ENCODE assay signal across 8 mouse cellular contexts in the genomic region with DNA sequence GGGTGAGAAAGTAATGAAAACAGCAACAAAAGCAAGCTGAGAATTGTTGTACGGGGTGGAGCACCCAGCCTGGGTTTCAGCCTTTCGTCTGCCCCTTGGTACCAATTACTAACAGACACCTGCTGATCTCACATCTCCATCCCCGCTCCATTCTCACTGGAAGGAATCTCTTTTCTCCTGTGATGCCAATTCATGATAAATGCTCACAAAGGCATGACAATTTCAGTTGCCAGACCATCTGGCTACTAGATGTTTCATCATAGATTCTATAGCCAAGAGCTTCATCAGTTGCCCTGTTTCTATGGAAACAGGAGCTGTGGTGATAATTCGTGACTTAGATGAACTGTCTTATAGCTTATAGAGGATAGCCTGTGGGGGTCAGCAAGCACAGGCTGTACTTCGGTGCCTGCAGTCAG.
DNase-seq lines count a peak whose midpoint lies in the region.

No protein-coding gene starts in this region.

- intact Hi-C loops in left cerebral cortex, postnatal 14 days (cut with DNase I): no loop called here

- DNase-seq in layer of hippocampus, adult 11-12 months (ENCODE audit: low spot score): peak; percentile 63
- no peak for DNase-seq in layer of hippocampus, postnatal 25 days (ENCODE audit: extremely low spot score in 1 of 2, low spot score in 1 of 2)
- peak; percentile 42 to 73 for DNase-seq in frontal cortex, postnatal 36 days (ENCODE audit: low spot score in 2 of 2)
- DNase-seq in left cerebral cortex, postnatal 14 days (ENCODE audit: low spot score in 2 of 2): peak; percentile 31 to 78
- peak; percentile 29 to 45 for DNase-seq in right cerebral cortex, postnatal 36 days (ENCODE audit: low spot score in 2 of 2)
- DNase-seq in thymus, postnatal 25 days: no peak
- DNase-seq in gastrocnemius, postnatal 10 days: no peak
- DNase-seq in heart, adult 8-10 months (ENCODE audit: low spot score): no peak

Comparison
In these comparisons a context has a peak if more than half of its experiments do, and no peak if none do; other contexts are left out.
1. DNase-seq: peak in layer of hippocampus, adult 11-12 months (single experiment), frontal cortex, postnatal 36 days (2 of 2), left cerebral cortex, postnatal 14 days (2 of 2) and right cerebral cortex, postnatal 36 days (2 of 2); none in layer of hippocampus, postnatal 25 days (0 of 2), thymus, postnatal 25 days (single experiment), gastrocnemius, postnatal 10 days (single experiment) and heart, adult 8-10 months (single experiment).